Mouse (Mus musculus) brain, adult 2 months (tissue): Measurements from ENCODE around the gene Prss16.

Source experiments
- DNase-seq: peaks from one replicate; pipeline ENCODE4 v3.0.0; 2011; ENCODE audit warnings: low read depth, low spot score

The Prss16 gene

GRCm38 (mm10) chr13:21974221-21974725 lies 35.3 kb downstream of the Prss16 start:
- peak; percentile 93 for DNase-seq

DNA sequence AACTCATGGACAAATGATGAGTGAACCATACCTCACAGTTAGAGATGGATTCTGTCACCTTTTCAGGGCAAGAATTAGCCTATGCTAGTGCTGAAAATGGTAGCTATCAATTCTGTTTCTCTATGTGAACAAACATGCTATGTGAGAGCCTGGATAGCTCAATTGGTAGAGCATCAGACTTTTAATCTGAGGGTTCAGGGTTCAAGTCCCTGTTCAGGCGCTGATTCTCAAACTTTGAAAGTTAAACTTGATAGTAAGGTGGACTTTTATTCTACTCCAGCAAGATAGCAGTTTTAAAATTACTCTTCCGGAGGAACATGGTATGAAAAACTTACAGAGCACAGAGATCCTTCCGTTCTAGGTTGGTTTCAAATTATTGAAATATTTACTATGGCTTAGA lies 37.9 kb downstream of the Prss16 start:
- no peak for DNase-seq

DNA sequence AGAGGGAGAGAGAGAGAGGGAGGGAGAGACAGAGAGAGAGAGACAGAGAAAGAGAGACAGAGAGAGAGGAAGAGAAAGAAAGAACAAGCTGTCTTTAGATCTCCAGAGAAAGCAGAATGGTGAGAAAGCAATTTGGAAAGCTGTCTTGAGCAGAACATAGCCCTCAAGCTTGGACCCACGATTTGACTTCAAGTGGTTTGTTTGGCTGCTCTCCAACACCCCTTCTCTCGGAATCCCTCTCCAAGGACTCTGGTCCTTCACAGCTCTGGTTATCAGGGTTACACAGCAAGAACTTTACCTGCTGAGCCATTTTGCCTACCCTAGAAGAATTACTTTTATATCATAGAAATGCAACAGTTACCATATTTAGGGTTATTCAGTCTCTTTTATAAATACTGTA lies 39.7 kb downstream of the Prss16 start:
- DNase-seq: no peak

DNA sequence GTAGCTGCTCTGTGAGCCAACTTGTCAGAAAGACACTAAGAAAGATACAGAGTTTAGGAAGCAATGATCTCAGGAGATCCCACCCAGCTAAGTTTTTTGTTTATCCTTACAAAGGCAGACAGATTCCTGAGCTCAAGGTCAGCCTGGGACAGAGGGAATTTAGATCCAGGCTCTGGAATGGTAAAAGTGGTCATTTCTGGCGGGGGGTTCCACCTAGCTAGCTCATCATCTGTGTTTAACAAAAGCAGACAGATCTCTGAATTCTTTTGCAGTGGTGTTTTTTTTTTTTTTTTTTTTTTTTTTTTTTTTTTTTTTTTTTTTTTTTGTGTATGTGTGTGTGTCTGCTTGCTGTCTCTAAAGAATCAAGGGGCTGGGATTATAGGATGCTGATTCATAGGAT lies 40.3 kb downstream of the Prss16 start:
- no peak for DNase-seq
